Mouse (Mus musculus): ENCODE results near the gene Dock8. TPM values are rescaled to one million over a fixed set of nuclear protein-coding genes. Genes with fewer than 3 reads are reported as not detected.

The Dock8 gene
- 10.1 and 10.9 TPM in 2 replicates for polyA plus RNA-seq (2012; rRNA removed; ENCODE audit: low replicate concordance)

DNA sequence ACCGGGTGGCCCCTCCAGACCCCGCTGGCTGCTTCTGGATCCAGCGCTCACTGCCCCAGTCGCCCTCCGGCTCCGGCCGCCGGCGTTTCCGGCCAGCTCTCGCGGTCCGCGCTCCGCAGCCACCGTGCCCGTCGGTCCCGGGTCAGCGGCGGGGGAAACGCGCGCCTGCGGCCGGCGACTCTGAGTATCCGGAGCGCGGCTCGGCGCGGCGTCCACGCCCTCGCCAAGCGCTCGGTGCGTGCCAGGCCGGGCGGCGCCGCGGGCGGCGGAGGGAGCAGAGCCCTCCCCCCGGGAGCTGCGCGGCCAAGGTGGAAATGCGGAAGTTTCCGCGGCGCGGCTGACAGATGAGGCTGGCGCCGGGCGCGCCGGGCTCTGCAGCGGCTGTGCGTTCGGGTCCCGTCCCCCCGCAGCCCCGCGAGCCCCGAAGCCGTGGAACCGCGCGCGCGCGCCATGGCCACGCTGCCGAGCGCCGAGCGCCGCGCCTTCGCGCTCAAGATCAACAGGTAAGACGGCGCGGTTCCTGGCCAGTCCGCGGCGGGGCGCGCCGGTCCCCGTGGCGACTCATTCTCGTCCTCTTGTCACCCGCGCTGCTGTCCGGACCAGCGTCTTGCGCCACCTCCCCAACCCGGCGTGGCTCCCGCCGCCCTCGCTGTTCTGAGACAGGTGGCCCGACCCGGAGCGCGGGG, at the start of gene Dock8:
Gene Dock8 (plus strand): TSS at position 334 of the 686 bp plus-strand sequence.

DNA sequence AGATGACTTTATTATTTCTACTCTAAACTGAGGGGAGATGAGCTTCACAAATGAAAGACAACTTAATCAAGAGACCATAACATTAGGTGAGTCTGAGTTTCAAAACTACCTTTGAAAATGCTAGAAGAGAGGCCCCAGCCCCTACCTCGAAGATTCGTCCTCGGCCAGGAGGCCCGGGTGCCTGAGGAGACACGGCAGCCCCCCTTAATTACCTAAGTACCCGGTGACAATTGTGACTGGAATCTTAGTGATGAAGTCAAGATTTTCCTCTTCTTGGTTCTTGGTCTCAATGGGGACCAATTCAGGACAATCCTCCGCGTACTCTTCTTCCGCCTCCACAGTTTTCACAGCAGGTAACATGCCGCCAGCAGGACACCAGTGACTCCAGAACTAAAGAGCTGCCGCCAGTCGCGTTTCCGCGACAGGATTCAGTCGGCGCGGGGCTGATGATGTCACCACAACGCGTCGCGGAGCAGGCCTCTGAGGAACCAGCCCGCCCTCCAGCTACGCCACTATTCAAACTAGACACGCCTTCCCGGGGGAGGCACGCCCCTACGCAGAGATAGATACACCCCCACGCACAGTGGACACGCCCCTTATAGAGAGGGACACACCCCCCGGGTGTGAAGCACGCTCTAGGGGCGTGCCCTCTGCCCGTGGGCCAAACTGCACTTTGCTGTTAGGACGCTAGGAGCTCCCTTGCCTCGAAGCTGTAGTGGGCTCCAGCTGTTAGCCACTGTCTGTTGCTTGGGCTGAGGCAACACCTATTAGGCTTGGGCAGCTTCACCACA, 38.0 kb upstream of the Dock8 start, which contains the start of gene Cbwd1:
Gene Cbwd1 (minus strand): TSS at position 439 of the 791 bp plus-strand sequence.

GRCm38 (mm10) chr19:25236596-25237491, 237.5 kb downstream of the Dock8 start, which contains the start of gene Kank1:
Gene Kank1, plus strand, starts transcription at chr19:25236975.

Other genes starting within 250 kb of the Dock8 start
- gene Pgm5, start 137.7 kb upstream of the Dock8 start, polyA plus RNA-seq (2012; rRNA removed; ENCODE audit: low replicate concordance), result 11.0 and 107 TPM in 2 replicates
- gene Gm10053, start 123.8 kb upstream of the Dock8 start, polyA plus RNA-seq (2012; rRNA removed; ENCODE audit: low replicate concordance), result 29.3 and 52.2 TPM in 2 replicates
- gene Foxd4, start 98.3 kb upstream of the Dock8 start, polyA plus RNA-seq (2012; rRNA removed; ENCODE audit: low replicate concordance), result not detected in 2 replicates
- gene Cbwd1, start 37.9 kb upstream of the Dock8 start, polyA plus RNA-seq (2012; rRNA removed; ENCODE audit: low replicate concordance), result 3.3 and 3.5 TPM in 2 replicates
- gene Kank1, start 237.4 kb downstream of the Dock8 start, polyA plus RNA-seq (2012; rRNA removed; ENCODE audit: low replicate concordance), result 40.5 and 72.8 TPM in 2 replicates